Mouse (Mus musculus): ENCODE data around the gene Ugt1a10. TPM values are rescaled to one million over a fixed set of nuclear protein-coding genes. Genes with fewer than 3 reads are reported as not detected.

The Ugt1a10 gene
- polyA plus RNA-seq, 1 experiment from 2014 or later = 0.14 TPM

GRCm38 (mm10) chr1:88260114-88260513 lies 204.9 kb downstream of the Ugt1a10 start:
- H3K27me3 ChIP-seq (ENCODE audit: control insufficient read depth, insufficient read depth, low read depth, low read length) = no peaks in the 10 kb centered on the region
- H3K4me1 ChIP-seq (ENCODE audit: control insufficient read depth, low read depth, low read length) = peaks cover 31% of the 10 kb centered on the region
- ATAC-seq (ENCODE audit: low read depth) = peak; percentile 78
- H3K4me3 ChIP-seq (ENCODE audit: low read depth, low read length) = no peak overlapping the region
- no peak overlapping the region for H3K4me2 ChIP-seq (ENCODE audit: low read depth, low read length)
- 55% methylated on average over 6 of the region's 6 CpGs for WGBS (ENCODE audit: insufficient replicate concordance)
- no peaks in the 10 kb centered on the region for H3K9me3 ChIP-seq (replicated peaks; ENCODE audit: control insufficient read depth, low read length)
- peak overlapping the region; percentile 8 for H3K27ac ChIP-seq (ENCODE audit: low read length)
- H3K9ac ChIP-seq (ENCODE audit: low read depth, low read length) = no peak overlapping the region
- peaks cover 36% of the 10 kb centered on the region for H3K36me3 ChIP-seq (ENCODE audit: control insufficient read depth, insufficient read depth)

DNA sequence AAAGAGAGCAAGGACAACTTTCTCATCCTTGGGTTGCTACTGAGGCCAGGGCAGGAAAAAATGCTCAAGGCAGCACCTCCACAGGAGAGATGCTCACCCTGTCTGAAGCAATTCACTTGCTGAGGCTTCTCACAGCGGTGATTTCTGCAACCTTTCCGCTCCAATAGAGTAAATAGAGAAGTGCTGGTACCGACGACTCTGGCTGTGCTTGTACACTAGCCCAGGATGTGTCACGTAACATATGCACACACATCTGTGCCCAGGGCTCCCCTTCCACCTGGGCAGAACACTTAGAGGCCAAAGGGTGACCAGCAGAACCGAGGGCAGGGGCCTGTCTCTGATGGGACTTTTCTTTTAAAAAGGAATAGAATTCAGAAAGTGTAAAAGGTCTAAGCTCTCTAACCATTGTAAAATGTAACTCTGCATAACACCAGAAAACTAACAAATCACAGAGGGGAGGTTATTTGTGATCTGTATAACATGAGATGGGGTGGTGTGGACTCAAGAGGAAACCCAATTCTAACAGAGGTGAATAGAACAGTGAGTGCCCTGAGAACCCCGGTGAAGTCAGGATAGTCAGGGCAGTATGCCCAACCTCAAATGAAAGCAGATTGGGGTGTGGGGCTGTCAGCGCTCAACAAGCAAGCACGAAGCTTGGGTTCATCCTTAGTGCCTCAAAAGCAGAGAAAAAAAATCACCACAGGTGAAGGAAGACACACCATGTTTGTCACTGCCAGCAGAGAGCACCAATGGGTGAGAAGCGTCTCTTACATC lies 205.6 kb downstream of the Ugt1a10 start:
- WGBS (ENCODE audit: insufficient replicate concordance) = 69% methylated on average over 10 of the region's 10 CpGs
- no peak overlapping the region for H3K4me2 ChIP-seq (ENCODE audit: low read depth, low read length)
- no peak overlapping the region for H3K27ac ChIP-seq (ENCODE audit: low read length)
- ATAC-seq (ENCODE audit: low read depth) = peak; percentile 16
- H3K9ac ChIP-seq (ENCODE audit: low read depth, low read length) = no peak overlapping the region
- no peaks in the 10 kb centered on the region for H3K9me3 ChIP-seq (replicated peaks; ENCODE audit: control insufficient read depth, low read length)
- H3K4me3 ChIP-seq (ENCODE audit: low read depth, low read length) = no peak overlapping the region
- H3K27me3 ChIP-seq (ENCODE audit: control insufficient read depth, insufficient read depth, low read depth, low read length) = no peaks in the 10 kb centered on the region
- peaks cover 31% of the 10 kb centered on the region for H3K4me1 ChIP-seq (ENCODE audit: control insufficient read depth, low read depth, low read length)
- H3K36me3 ChIP-seq (ENCODE audit: control insufficient read depth, insufficient read depth) = peaks cover 42% of the 10 kb centered on the region

GRCm38 (mm10) chr1:88261706-88262105 lies 206.5 kb downstream of the Ugt1a10 start:
- no peak for ATAC-seq (ENCODE audit: low read depth)
- no peaks in the 10 kb centered on the region for H3K27me3 ChIP-seq (ENCODE audit: control insufficient read depth, insufficient read depth, low read depth, low read length)
- H3K9me3 ChIP-seq (replicated peaks; ENCODE audit: control insufficient read depth, low read length) = no peaks in the 10 kb centered on the region
- no peak overlapping the region for H3K27ac ChIP-seq (ENCODE audit: low read length)
- peaks cover 52% of the 10 kb centered on the region for H3K36me3 ChIP-seq (ENCODE audit: control insufficient read depth, insufficient read depth)
- peaks cover 31% of the 10 kb centered on the region for H3K4me1 ChIP-seq (ENCODE audit: control insufficient read depth, low read depth, low read length)
- no peak overlapping the region for H3K4me3 ChIP-seq (ENCODE audit: low read depth, low read length)
- WGBS (ENCODE audit: insufficient replicate concordance) = 70% methylated on average over 7 of the region's 7 CpGs
- H3K4me2 ChIP-seq (ENCODE audit: low read depth, low read length) = no peak overlapping the region
- no peak overlapping the region for H3K9ac ChIP-seq (ENCODE audit: low read depth, low read length)

DNA sequence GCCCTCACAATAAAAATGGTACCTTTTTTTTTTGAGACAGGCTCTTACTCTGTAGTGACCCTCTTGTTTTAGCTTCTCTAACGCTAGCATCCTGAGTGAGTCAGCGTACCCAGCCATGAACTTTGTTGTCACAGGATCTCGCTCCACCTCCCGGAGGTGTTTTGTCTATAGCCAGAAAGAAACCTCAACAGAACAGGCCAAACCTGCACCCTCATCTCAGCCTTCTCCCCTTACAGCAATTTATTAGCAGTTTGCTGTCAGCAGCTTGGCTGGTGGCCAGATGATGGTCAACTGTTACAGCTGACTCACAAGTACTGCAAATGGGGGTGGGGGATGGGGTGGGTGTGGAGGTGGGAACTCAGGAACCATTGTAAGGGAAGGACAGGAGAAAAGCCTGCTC lies 207.1 kb downstream of the Ugt1a10 start:
- 76% methylated on average over 4 of the region's 4 CpGs for WGBS (ENCODE audit: insufficient replicate concordance)
- H3K4me2 ChIP-seq (ENCODE audit: low read depth, low read length) = no peak overlapping the region
- H3K9me3 ChIP-seq (replicated peaks; ENCODE audit: control insufficient read depth, low read length) = no peaks in the 10 kb centered on the region
- H3K36me3 ChIP-seq (ENCODE audit: control insufficient read depth, insufficient read depth) = peaks cover 57% of the 10 kb centered on the region
- no peak overlapping the region for H3K4me3 ChIP-seq (ENCODE audit: low read depth, low read length)
- no peaks in the 10 kb centered on the region for H3K27me3 ChIP-seq (ENCODE audit: control insufficient read depth, insufficient read depth, low read depth, low read length)
- no peak overlapping the region for H3K9ac ChIP-seq (ENCODE audit: low read depth, low read length)
- peaks cover 31% of the 10 kb centered on the region for H3K4me1 ChIP-seq (ENCODE audit: control insufficient read depth, low read depth, low read length)
- no peak for ATAC-seq (ENCODE audit: low read depth)
- H3K27ac ChIP-seq (ENCODE audit: low read length) = no peak overlapping the region

- Histone ChIP-seq H3K4me3 (ENCODE audit: low read depth, low read length) (no peak overlapping the region), H3K27me3 (ENCODE audit: control insufficient read depth, insufficient read depth, low read depth, low read length) (no peaks in the 10 kb centered on the region), H3K27ac (ENCODE audit: low read length) (no peak overlapping the region), H3K4me2 (ENCODE audit: low read depth, low read length) (no peak overlapping the region), H3K36me3 (ENCODE audit: control insufficient read depth, insufficient read depth) (peaks cover 64% of the 10 kb centered on the region), H3K9me3 (replicated peaks; ENCODE audit: control insufficient read depth, low read length) (no peaks in the 10 kb centered on the region), H3K4me1 (ENCODE audit: control insufficient read depth, low read depth, low read length) (peaks cover 31% of the 10 kb centered on the region), H3K9ac (ENCODE audit: low read depth, low read length) (no peak overlapping the region)
- WGBS (ENCODE audit: insufficient replicate concordance) = 66% methylated on average over 6 of the region's 6 CpGs
- ATAC-seq (ENCODE audit: low read depth) = no peak
Measured at GRCm38 (mm10) chr1:88262961-88263360, 207.8 kb downstream of the Ugt1a10 start.

GRCm38 (mm10) chr1:88263778-88264177 lies 208.6 kb downstream of the Ugt1a10 start:
- peaks cover 72% of the 10 kb centered on the region for H3K36me3 ChIP-seq (ENCODE audit: control insufficient read depth, insufficient read depth)
- 83% methylated on average over 5 of the region's 5 CpGs for WGBS (ENCODE audit: insufficient replicate concordance)
- H3K9me3 ChIP-seq (replicated peaks; ENCODE audit: control insufficient read depth, low read length) = no peaks in the 10 kb centered on the region
- ATAC-seq (ENCODE audit: low read depth) = no peak
- H3K27ac ChIP-seq (ENCODE audit: low read length) = no peak overlapping the region
- no peak overlapping the region for H3K4me3 ChIP-seq (ENCODE audit: low read depth, low read length)
- no peak overlapping the region for H3K4me2 ChIP-seq (ENCODE audit: low read depth, low read length)
- H3K27me3 ChIP-seq (ENCODE audit: control insufficient read depth, insufficient read depth, low read depth, low read length) = no peaks in the 10 kb centered on the region
- peaks cover 31% of the 10 kb centered on the region for H3K4me1 ChIP-seq (ENCODE audit: control insufficient read depth, low read depth, low read length)
- H3K9ac ChIP-seq (ENCODE audit: low read depth, low read length) = no peak overlapping the region

- Histone ChIP-seq H3K4me3 (ENCODE audit: low read depth, low read length) (no peak overlapping the region), H3K36me3 (ENCODE audit: control insufficient read depth, insufficient read depth) (peaks cover 78% of the 10 kb centered on the region), H3K4me2 (ENCODE audit: low read depth, low read length) (no peak overlapping the region), H3K27me3 (ENCODE audit: control insufficient read depth, insufficient read depth, low read depth, low read length) (no peaks in the 10 kb centered on the region), H3K9me3 (replicated peaks; ENCODE audit: control insufficient read depth, low read length) (no peaks in the 10 kb centered on the region), H3K9ac (ENCODE audit: low read depth, low read length) (no peak overlapping the region), H3K4me1 (ENCODE audit: control insufficient read depth, low read depth, low read length) (peaks cover 27% of the 10 kb centered on the region), H3K27ac (ENCODE audit: low read length) (no peak overlapping the region)
- ATAC-seq (ENCODE audit: low read depth) = no peak
- WGBS (ENCODE audit: insufficient replicate concordance) = 76% methylated on average over 7 of the region's 7 CpGs
Measured at GRCm38 (mm10) chr1:88264237-88264868, 209.2 kb downstream of the Ugt1a10 start.

- no peak overlapping the region for H3K4me2 ChIP-seq (ENCODE audit: low read depth, low read length)
- ATAC-seq (ENCODE audit: low read depth) = no peak
- H3K4me1 ChIP-seq (ENCODE audit: control insufficient read depth, low read depth, low read length) = peaks cover 22% of the 10 kb centered on the region
- H3K27ac ChIP-seq (ENCODE audit: low read length) = no peak overlapping the region
- H3K36me3 ChIP-seq (ENCODE audit: control insufficient read depth, insufficient read depth) = peaks cover 83% of the 10 kb centered on the region
- no peaks in the 10 kb centered on the region for H3K27me3 ChIP-seq (ENCODE audit: control insufficient read depth, insufficient read depth, low read depth, low read length)
- H3K9me3 ChIP-seq (replicated peaks; ENCODE audit: control insufficient read depth, low read length) = no peaks in the 10 kb centered on the region
- WGBS (ENCODE audit: insufficient replicate concordance) = 71% methylated on average over 4 of the region's 4 CpGs
- H3K4me3 ChIP-seq (ENCODE audit: low read depth, low read length) = no peak overlapping the region
- H3K9ac ChIP-seq (ENCODE audit: low read depth, low read length) = no peak overlapping the region
Measured at GRCm38 (mm10) chr1:88264869-88265240, 209.7 kb downstream of the Ugt1a10 start.

GRCm38 (mm10) chr1:88266123-88266522 lies 210.9 kb downstream of the Ugt1a10 start:
- no peak overlapping the region for H3K27ac ChIP-seq (ENCODE audit: low read length)
- H3K36me3 ChIP-seq (ENCODE audit: control insufficient read depth, insufficient read depth) = peaks cover 86% of the 10 kb centered on the region
- no peak overlapping the region for H3K4me3 ChIP-seq (ENCODE audit: low read depth, low read length)
- H3K4me2 ChIP-seq (ENCODE audit: low read depth, low read length) = no peak overlapping the region
- H3K9ac ChIP-seq (ENCODE audit: low read depth, low read length) = no peak overlapping the region
- H3K4me1 ChIP-seq (ENCODE audit: control insufficient read depth, low read depth, low read length) = peaks cover 13% of the 10 kb centered on the region
- WGBS (ENCODE audit: insufficient replicate concordance) = 82% methylated on average over 13 of the region's 13 CpGs
- H3K27me3 ChIP-seq (ENCODE audit: control insufficient read depth, insufficient read depth, low read depth, low read length) = no peaks in the 10 kb centered on the region
- no peak for ATAC-seq (ENCODE audit: low read depth)
- no peaks in the 10 kb centered on the region for H3K9me3 ChIP-seq (replicated peaks; ENCODE audit: control insufficient read depth, low read length)

All from liver, embryonic 16.5 days (tissue).